Mouse (Mus musculus): ENCODE data around the gene Ubqln1. TPM values are rescaled to one million over a fixed set of nuclear protein-coding genes. Genes with fewer than 3 reads are reported as not detected.
"Not testable (repeated sequence)": the region's sequence is repeated elsewhere in the genome, so short reads cannot be mapped to it uniquely, and the experiment has no call there.

The Ubqln1 gene
- polyA plus RNA-seq, 1 experiment from 2014 or later, result 96.7 TPM

GRCm38 (mm10) chr13:58149033-58149558, 66.4 kb downstream of the Ubqln1 start:
- peak; percentile 39; the same call in 1 of the 2 replicates for ATAC-seq (ENCODE audit: insufficient read depth, low FRiP score, low read depth)
- H3K4me1 ChIP-seq, result no peaks in the 10 kb centered on the region
- H3K9ac ChIP-seq, result no peak overlapping the region
- H3K27ac ChIP-seq, result no peak overlapping the region
- H3K27me3 ChIP-seq (replicated peaks), result no peaks in the 10 kb centered on the region
- H3K9me3 ChIP-seq, result no peaks in the 10 kb centered on the region
- H3K4me3 ChIP-seq (replicated peaks), result peak overlapping the region; percentile 37
- peak overlapping the region; percentile 73 for H3K4me2 ChIP-seq
- no peaks in the 10 kb centered on the region for H3K36me3 ChIP-seq
- WGBS, result 41% methylated on average over 5 of the region's 5 CpGs

- H3K27ac ChIP-seq, result no peak overlapping the region
- 1% methylated on average over 17 of the region's 17 CpGs for WGBS
- H3K9me3 ChIP-seq, result no peaks in the 10 kb centered on the region
- H3K9ac ChIP-seq, result no peak overlapping the region
- no peaks in the 10 kb centered on the region for H3K4me1 ChIP-seq
- no peaks in the 10 kb centered on the region for H3K36me3 ChIP-seq
- peak overlapping the region; percentile 73 for H3K4me2 ChIP-seq
- ATAC-seq (ENCODE audit: insufficient read depth, low FRiP score, low read depth), result peak; percentile 82; the same call in 1 of the 2 replicates
- H3K27me3 ChIP-seq (replicated peaks), result no peaks in the 10 kb centered on the region
- peak overlapping the region; percentile 37 for H3K4me3 ChIP-seq (replicated peaks)
These were observed 67.1 kb downstream of the Ubqln1 start for GRCm38 (mm10) chr13:58148256-58148831.

GRCm38 (mm10) chr13:58147760-58148159, 67.7 kb downstream of the Ubqln1 start:
- H3K36me3 ChIP-seq, result no peaks in the 10 kb centered on the region
- no peak overlapping the region for H3K4me3 ChIP-seq (replicated peaks)
- ATAC-seq (ENCODE audit: insufficient read depth, low FRiP score, low read depth), result no peak
- no peak overlapping the region for H3K27ac ChIP-seq
- no peak overlapping the region for H3K9ac ChIP-seq
- 79% methylated on average over 1 of the region's 1 CpGs for WGBS
- no peak overlapping the region for H3K4me2 ChIP-seq
- H3K9me3 ChIP-seq, result no peaks in the 10 kb centered on the region
- no peaks in the 10 kb centered on the region for H3K27me3 ChIP-seq (replicated peaks)
- H3K4me1 ChIP-seq, result no peaks in the 10 kb centered on the region

- not testable (repeated sequence) for H3K9me3 ChIP-seq; H3K4me2 ChIP-seq; H3K9ac ChIP-seq; H3K27me3 ChIP-seq (replicated peaks); H3K36me3 ChIP-seq; H3K4me3 ChIP-seq (replicated peaks); H3K27ac ChIP-seq; ATAC-seq (ENCODE audit: insufficient read depth, low FRiP score, low read depth); H3K4me1 ChIP-seq
- WGBS, result 95% methylated on average over 8 of the region's 8 CpGs
These were observed 68.8 kb downstream of the Ubqln1 start for GRCm38 (mm10) chr13:58146603-58147002.

- Histone ChIP-seq H3K9me3 (no peaks in the 10 kb centered on the region), H3K36me3 (no peaks in the 10 kb centered on the region), H3K27ac (no peak overlapping the region), H3K4me1 (peaks cover 5% of the 10 kb centered on the region; the same call in 1 of the 2 replicates), H3K27me3 (replicated peaks) (no peaks in the 10 kb centered on the region), H3K4me3 (replicated peaks) (no peak overlapping the region), H3K4me2 (no peak overlapping the region), H3K9ac (no peak overlapping the region)
- ATAC-seq (ENCODE audit: insufficient read depth, low FRiP score, low read depth), result no peak
- WGBS, result 48% methylated on average over 3 of the region's 3 CpGs
These were observed 83.8 kb downstream of the Ubqln1 start for GRCm38 (mm10) chr13:58131692-58132091.

GRCm38 (mm10) chr13:58129687-58130246, 85.7 kb downstream of the Ubqln1 start:
- no peaks in the 10 kb centered on the region for H3K36me3 ChIP-seq
- H3K4me3 ChIP-seq (replicated peaks), result peak overlapping the region; percentile 91
- H3K27ac ChIP-seq, result peak overlapping the region; percentile 98
- 27% methylated on average over 4 of the region's 4 CpGs for WGBS
- H3K4me1 ChIP-seq, result peaks cover 7% of the 10 kb centered on the region; the same call in 1 of the 2 replicates
- peak overlapping the region; percentile 65 for H3K4me2 ChIP-seq
- H3K9ac ChIP-seq, result peak overlapping the region; percentile 89; the same call in 1 of the 2 replicates
- no peak for ATAC-seq (ENCODE audit: insufficient read depth, low FRiP score, low read depth)
- no peaks in the 10 kb centered on the region for H3K27me3 ChIP-seq (replicated peaks)
- H3K9me3 ChIP-seq, result no peaks in the 10 kb centered on the region

GRCm38 (mm10) chr13:58128768-58129671, 86.4 kb downstream of the Ubqln1 start:
- Histone ChIP-seq H3K9ac (peak overlapping the region; percentile 89), H3K4me1 (peaks cover 13% of the 10 kb centered on the region), H3K4me2 (peak overlapping the region; percentile 65), H3K9me3 (no peaks in the 10 kb centered on the region), H3K27me3 (replicated peaks) (no peaks in the 10 kb centered on the region), H3K27ac (peak overlapping the region; percentile 98), H3K4me3 (replicated peaks) (peak overlapping the region; percentile 91), H3K36me3 (no peaks in the 10 kb centered on the region)
- peak; percentile 97 for ATAC-seq (ENCODE audit: insufficient read depth, low FRiP score, low read depth)
- under 1% methylated on average over 71 of the region's 83 CpGs for WGBS

GRCm38 (mm10) chr13:58128396-58128767, 87.1 kb downstream of the Ubqln1 start, which contains the start of gene Hnrnpa0:
Gene Hnrnpa0 (minus strand): TSS chr13:58128556.
- WGBS, result 0% methylated on average over 34 of the region's 62 CpGs
- Histone ChIP-seq H3K27ac (peak within 1 kb of the TSS; percentile 98), H3K4me1 (peaks cover 15% of the 10 kb centered on the region), H3K9ac (peak within 1 kb of the TSS; percentile 95), H3K4me2 (peak within 1 kb of the TSS; percentile 65), H3K36me3 (no peaks in the 10 kb centered on the region), H3K27me3 (replicated peaks) (no peaks in the 10 kb centered on the region), H3K9me3 (no peaks in the 10 kb centered on the region), H3K4me3 (replicated peaks) (peak within 1 kb of the TSS; percentile 91)
- peak; percentile 91 for ATAC-seq (ENCODE audit: insufficient read depth, low FRiP score, low read depth)

GRCm38 (mm10) chr13:58127766-58128361, 87.6 kb downstream of the Ubqln1 start:
- peak; percentile 15 for ATAC-seq (ENCODE audit: insufficient read depth, low FRiP score, low read depth)
- Histone ChIP-seq H3K36me3 (no peaks in the 10 kb centered on the region), H3K9ac (peak overlapping the region; percentile 95), H3K27ac (peak overlapping the region; percentile 98), H3K9me3 (no peaks in the 10 kb centered on the region), H3K4me2 (peak overlapping the region; percentile 63), H3K4me3 (replicated peaks) (peak overlapping the region; percentile 91), H3K27me3 (replicated peaks) (no peaks in the 10 kb centered on the region), H3K4me1 (peaks cover 15% of the 10 kb centered on the region)
- under 1% methylated on average over 80 of the region's 81 CpGs for WGBS

- peak overlapping the region; percentile 98 for H3K27ac ChIP-seq
- WGBS, result under 1% methylated on average over 59 of the region's 92 CpGs
- no peak for ATAC-seq (ENCODE audit: insufficient read depth, low FRiP score, low read depth)
These were observed 88.3 kb downstream of the Ubqln1 start for GRCm38 (mm10) chr13:58126862-58127765.

More at GRCm38 (mm10) chr13:58126862-58127765, 88.3 kb downstream of the Ubqln1 start:
- no peaks in the 10 kb centered on the region for H3K36me3 ChIP-seq
- H3K4me1 ChIP-seq, result peaks cover 15% of the 10 kb centered on the region
- no peaks in the 10 kb centered on the region for H3K9me3 ChIP-seq
- no peaks in the 10 kb centered on the region for H3K27me3 ChIP-seq (replicated peaks)
- peak overlapping the region; percentile 95 for H3K9ac ChIP-seq
- H3K4me3 ChIP-seq (replicated peaks), result peak overlapping the region; percentile 91
- peak overlapping the region; percentile 63 for H3K4me2 ChIP-seq

All from stomach, embryonic 15.5 days (tissue).